Mouse (Mus musculus): ENCODE measurements around the gene Atp5e. TPM values are rescaled to one million over a fixed set of nuclear protein-coding genes. Genes with fewer than 3 reads are reported as not detected.
A peak's percentile ranks its signal among the peaks of the same experiment; 100 is the strongest.

The Atp5e gene
- polyA plus RNA-seq (2015; fragmentation: Nextera tagmentation; extraction: Ambion mirVana): 445 and 472 TPM in 2 replicates

DNA sequence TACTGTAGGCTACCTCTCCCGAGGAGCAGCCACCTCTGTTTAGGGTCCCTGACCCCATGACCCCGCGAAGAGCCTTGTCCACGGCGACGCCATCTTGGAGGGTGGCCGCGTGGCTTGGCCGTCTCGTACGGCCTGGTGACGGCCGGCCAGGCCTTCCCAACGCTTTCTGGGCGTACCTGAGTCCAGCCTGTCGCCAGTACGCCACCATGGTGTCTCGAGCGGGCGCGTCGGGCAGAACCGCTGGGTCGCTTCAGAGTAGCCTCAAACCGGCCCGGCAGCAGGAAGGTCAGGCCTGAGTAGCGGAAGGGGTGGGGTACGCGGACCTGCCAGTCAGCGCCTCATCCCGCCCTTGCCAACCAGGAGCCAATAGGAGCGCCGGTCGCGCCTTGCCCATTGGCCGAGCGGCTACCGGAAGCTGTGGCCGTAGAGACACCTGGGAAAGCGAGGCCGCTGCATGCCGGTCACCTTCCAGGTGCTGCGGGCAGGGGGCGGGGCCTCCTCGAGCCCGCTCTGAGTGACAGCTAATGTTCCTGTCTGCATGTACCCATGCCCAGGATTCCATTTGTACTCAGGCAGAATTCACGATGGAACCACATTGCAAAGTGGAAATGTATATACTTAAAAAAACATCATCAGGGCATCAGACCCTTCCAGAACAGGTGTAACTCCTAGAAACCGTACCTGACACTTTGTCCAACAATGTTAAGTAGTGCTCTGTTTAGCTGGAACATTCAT lies at the start of gene Atp5e:
Gene Atp5e (minus strand): TSS at position 317 of the 735 bp plus-strand sequence.
- Histone ChIP-seq H3K4me2 (peak within 1 kb of the TSS; percentile 94), H3K27ac (peak within 1 kb of the TSS; percentile 77), H3K36me3 (peaks cover 71% of the 10 kb centered on the region), H3K9ac (peak within 1 kb of the TSS; percentile 89), H3K4me1 (replicated peaks) (peaks cover 28% of the 10 kb centered on the region), H3K4me3 (replicated peaks) (peak within 1 kb of the TSS; percentile 88), H3K9me3 (replicated peaks) (no peaks in the 10 kb centered on the region), H3K27me3 (no peaks in the 10 kb centered on the region)
- DNase-seq (peak; percentile 92), ATAC-seq (ENCODE audit: low read depth) (peak; percentile 100)
- WGBS (ENCODE audit: insufficient replicate concordance): 2% methylated on average over 48 of the region's 48 CpGs

DNA sequence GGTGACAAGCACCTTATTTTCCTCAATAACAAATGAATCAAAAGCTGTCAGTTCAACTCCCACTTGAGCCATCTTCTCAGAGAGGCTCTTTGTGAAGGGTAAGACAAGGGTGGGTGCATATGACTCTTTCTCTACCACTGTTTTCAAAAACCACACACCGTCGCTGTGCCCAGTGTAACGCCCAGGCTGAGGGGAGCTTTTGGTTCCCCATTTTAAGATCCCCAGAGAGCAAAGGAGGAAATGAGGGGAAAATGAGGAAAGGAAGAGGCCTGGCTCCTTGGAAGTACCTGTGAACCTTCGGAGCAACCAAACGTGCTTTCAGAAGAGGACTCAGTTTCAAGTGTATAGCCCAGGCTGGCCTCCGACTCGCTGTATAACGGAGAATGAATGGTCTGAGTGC lies 45.9 kb upstream of the Atp5e start:
- ATAC-seq (ENCODE audit: low read depth): no peak
- H3K9ac ChIP-seq: no peak overlapping the region
- H3K4me3 ChIP-seq (replicated peaks): no peak overlapping the region
- H3K27me3 ChIP-seq: no peaks in the 10 kb centered on the region
- H3K4me1 ChIP-seq (replicated peaks): no peaks in the 10 kb centered on the region
- H3K9me3 ChIP-seq (replicated peaks): no peaks in the 10 kb centered on the region
- H3K4me2 ChIP-seq: no peak overlapping the region
- no peak for DNase-seq
- no peak overlapping the region for H3K27ac ChIP-seq
- 54% methylated on average over 8 of the region's 8 CpGs for WGBS (ENCODE audit: insufficient replicate concordance)
- H3K36me3 ChIP-seq: no peaks in the 10 kb centered on the region

DNA sequence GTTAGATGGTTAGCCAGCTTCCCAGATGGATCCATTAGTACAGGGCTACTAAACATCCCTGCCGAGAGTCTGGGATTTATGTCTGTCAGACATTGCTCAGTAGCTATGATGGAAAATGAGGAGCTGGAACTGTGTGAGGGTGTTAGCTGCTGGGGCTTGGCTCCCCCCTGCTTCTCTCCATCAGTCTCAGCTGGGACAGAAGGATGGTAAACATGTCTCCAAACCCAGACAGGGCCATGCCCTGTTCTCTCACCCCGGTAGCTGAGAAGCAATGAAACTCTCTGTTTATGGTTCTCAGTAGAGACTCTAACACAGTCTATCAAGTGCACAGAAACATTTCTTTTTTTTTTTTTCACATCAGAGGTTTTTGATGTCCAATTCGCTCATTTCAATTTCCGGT lies 44.1 kb upstream of the Atp5e start:
- 72% methylated on average over 4 of the region's 4 CpGs for WGBS (ENCODE audit: insufficient replicate concordance)
- DNase-seq: no peak

DNA sequence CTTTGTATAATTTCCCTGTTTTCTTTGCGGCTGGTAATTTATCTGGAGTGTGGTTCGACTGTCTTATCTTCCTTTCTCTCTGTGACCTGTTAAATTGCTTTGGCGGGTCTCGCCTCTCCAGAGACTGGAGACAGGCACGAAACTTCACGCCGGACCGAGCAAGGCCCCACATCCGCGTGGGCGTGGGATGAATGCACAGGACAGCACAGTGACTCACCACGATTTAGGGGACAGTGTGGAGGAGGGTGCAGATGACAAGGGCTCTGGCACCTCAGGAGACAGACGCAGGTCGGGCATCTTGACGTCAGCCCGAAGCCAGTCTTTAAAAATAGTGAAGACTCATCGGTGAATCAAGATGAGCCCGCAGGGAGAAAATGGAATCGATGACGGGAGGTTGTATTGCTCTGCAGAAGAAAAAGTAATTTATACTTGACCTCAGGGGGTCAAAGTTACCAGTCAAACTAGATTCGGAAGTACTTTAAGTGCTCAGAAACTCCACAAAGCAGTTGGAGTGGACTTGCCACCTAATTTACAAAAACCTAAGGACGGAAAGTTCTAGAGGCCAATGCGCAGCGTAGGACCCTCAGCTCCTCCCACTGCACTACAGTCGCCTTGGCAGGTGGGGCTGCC lies 39.0 kb upstream of the Atp5e start:
- Histone ChIP-seq H3K9ac (no peak overlapping the region), H3K27me3 (no peaks in the 10 kb centered on the region), H3K27ac (no peak overlapping the region), H3K9me3 (replicated peaks) (no peaks in the 10 kb centered on the region), H3K4me2 (no peak overlapping the region), H3K4me3 (replicated peaks) (no peak overlapping the region), H3K4me1 (replicated peaks) (no peaks in the 10 kb centered on the region), H3K36me3 (no peaks in the 10 kb centered on the region)
- WGBS (ENCODE audit: insufficient replicate concordance): 66% methylated on average over 25 of the region's 25 CpGs
- no peak for ATAC-seq (ENCODE audit: low read depth)
- no peak for DNase-seq

More for the DNA sequence above, 44.1 kb upstream of the Atp5e start:
- no peak overlapping the region for H3K4me3 ChIP-seq (replicated peaks)
- no peak for ATAC-seq (ENCODE audit: low read depth)
- no peak overlapping the region for H3K9ac ChIP-seq
- no peaks in the 10 kb centered on the region for H3K27me3 ChIP-seq
- H3K9me3 ChIP-seq (replicated peaks): no peaks in the 10 kb centered on the region
- no peak overlapping the region for H3K27ac ChIP-seq
- H3K4me1 ChIP-seq (replicated peaks): no peaks in the 10 kb centered on the region
- H3K4me2 ChIP-seq: no peak overlapping the region
- H3K36me3 ChIP-seq: no peaks in the 10 kb centered on the region

DNA sequence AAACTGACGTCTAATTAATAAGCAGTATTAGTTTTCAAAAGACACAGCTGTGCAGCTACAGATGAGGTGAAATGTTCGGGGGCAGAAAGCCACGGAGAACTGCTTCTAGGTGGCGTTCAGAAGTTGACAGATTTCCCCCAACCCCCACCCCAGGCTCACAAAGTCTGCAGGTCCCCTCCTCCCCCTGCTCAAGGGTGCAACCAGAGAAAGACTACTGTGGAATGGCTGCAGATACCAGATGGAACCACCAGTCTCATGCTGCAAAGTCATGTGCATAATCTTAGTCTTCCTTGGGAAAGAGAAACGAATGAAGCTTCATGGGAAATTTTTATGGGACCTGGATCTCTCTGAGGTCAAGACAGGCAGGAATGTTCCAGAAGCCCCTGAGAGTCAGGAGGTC lies 38.4 kb upstream of the Atp5e start:
- Histone ChIP-seq H3K4me1 (replicated peaks) (no peaks in the 10 kb centered on the region), H3K9me3 (replicated peaks) (no peaks in the 10 kb centered on the region), H3K9ac (no peak overlapping the region), H3K27ac (no peak overlapping the region), H3K27me3 (no peaks in the 10 kb centered on the region), H3K36me3 (no peaks in the 10 kb centered on the region), H3K4me2 (no peak overlapping the region), H3K4me3 (replicated peaks) (no peak overlapping the region)
- DNase-seq: no peak
- ATAC-seq (ENCODE audit: low read depth): no peak
- 45% methylated on average over 5 of the region's 5 CpGs for WGBS (ENCODE audit: insufficient replicate concordance)

DNA sequence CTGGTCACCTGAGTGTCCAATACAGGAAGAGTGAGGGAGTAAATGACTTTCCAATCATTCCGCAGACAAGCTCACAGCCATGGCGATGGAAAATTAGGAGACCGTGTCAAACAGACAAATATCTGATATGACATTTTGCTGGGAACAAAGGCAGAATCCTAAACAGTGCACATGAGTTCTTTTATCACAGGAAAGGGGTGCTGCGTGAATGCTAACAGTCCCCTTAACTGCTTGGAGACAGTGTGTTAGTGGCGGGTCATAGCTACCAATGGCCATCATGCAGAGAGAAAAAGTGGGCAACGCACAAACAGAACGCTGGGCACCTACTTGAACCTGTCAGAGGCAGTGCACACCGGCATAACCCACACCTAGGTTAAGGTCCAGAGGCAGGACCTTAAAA lies 37.6 kb upstream of the Atp5e start:
- Histone ChIP-seq H3K36me3 (no peaks in the 10 kb centered on the region), H3K4me1 (replicated peaks) (no peaks in the 10 kb centered on the region), H3K4me2 (no peak overlapping the region), H3K27ac (no peak overlapping the region), H3K27me3 (no peaks in the 10 kb centered on the region), H3K9me3 (replicated peaks) (no peaks in the 10 kb centered on the region), H3K4me3 (replicated peaks) (no peak overlapping the region), H3K9ac (no peak overlapping the region)
- ATAC-seq (ENCODE audit: low read depth): no peak
- no peak for DNase-seq
- 75% methylated on average over 8 of the region's 8 CpGs for WGBS (ENCODE audit: insufficient replicate concordance)

DNA sequence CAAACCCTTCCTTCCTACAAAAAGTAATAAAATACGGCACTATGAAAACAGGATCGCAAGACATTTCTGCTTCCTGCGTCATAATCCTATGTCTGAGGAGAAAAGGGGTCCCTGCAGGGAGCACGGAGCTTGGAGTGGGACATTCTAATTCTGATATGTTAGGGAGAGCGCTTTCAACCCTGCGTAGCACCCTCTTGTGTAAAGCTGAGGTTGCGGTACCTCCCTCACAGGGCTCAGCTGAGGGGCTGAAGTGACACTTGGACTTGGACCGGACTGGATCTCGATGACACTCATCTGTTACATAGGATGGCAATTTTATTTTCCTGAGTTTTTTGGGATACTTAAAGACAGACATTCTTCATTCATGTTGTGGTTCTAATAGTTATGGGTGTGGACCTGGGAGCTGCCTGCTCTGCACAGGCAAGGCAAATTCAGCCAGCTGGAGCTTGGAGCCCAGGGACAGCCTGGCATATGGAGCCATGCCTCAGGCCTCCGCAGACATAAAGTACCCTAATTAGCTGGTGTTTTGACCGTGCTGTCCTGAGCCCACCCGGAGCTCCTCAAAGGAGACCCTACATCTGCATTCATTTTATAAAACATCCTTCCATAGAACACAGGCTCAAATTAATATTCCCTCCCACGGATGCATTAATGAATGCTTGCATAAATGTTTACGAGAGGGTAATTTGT lies 37.1 kb upstream of the Atp5e start:
- Histone ChIP-seq H3K27ac (no peak overlapping the region), H3K4me3 (replicated peaks) (no peak overlapping the region), H3K4me1 (replicated peaks) (no peaks in the 10 kb centered on the region), H3K9ac (no peak overlapping the region), H3K9me3 (replicated peaks) (no peaks in the 10 kb centered on the region), H3K36me3 (no peaks in the 10 kb centered on the region), H3K4me2 (no peak overlapping the region), H3K27me3 (no peaks in the 10 kb centered on the region)
- WGBS (ENCODE audit: insufficient replicate concordance): 77% methylated on average over 14 of the region's 14 CpGs
- ATAC-seq (ENCODE audit: low read depth) (no peak), DNase-seq (no peak)

DNA sequence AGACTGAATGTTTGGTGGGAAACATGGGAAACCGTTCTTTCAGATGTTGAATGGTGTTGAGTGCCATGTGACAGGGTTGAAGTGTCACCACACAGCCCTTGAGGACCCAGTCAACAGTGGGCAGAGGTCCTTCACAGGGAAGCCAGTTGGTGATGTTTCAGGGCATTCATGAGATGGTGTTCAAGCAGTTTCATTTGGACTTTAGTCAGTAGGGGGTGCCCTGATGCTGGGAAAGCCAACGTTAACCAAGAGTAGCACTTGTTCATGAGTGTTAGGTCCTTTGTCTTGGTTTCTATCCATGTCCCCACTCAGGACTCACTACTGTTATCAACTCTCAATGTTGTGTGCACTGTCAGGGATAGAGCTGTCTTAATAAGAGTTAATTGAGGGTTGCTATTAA lies 29.0 kb upstream of the Atp5e start:
- Histone ChIP-seq H3K4me3 (replicated peaks) (no peak overlapping the region), H3K27ac (no peak overlapping the region), H3K36me3 (no peaks in the 10 kb centered on the region), H3K9me3 (replicated peaks) (no peaks in the 10 kb centered on the region), H3K4me1 (replicated peaks) (no peaks in the 10 kb centered on the region), H3K4me2 (no peak overlapping the region), H3K27me3 (no peaks in the 10 kb centered on the region), H3K9ac (no peak overlapping the region)
- ATAC-seq (ENCODE audit: low read depth) (no peak), DNase-seq (no peak)
- 49% methylated on average over 2 of the region's 2 CpGs for WGBS (ENCODE audit: insufficient replicate concordance)

DNA sequence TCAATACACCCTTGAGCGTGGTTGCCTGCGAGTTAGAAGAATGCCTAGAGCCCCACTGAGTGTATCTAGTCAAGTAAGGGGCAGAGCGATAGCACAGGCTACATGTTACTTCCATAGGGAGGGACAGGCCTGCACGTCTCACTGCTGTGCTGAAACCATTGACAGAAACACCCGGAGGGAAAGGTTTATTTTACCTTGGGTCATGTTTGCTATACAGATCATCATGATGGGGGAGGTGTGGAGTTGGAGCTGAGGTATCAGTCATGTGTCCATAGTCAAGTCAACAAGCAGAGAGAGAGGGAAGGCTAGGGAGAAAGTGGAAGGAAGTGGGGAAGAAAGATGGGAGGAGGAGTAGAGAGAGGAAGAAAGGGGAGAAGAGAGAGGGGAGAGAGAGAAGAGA lies 23.1 kb upstream of the Atp5e start:
- no peak for ATAC-seq (ENCODE audit: low read depth)
- Histone ChIP-seq H3K9ac (no peak overlapping the region), H3K27me3 (no peaks in the 10 kb centered on the region; the same call in 1 of the 2 replicates), H3K4me2 (no peak overlapping the region), H3K4me3 (replicated peaks) (no peak overlapping the region), H3K27ac (no peak overlapping the region), H3K36me3 (no peaks in the 10 kb centered on the region), H3K4me1 (replicated peaks) (no peaks in the 10 kb centered on the region), H3K9me3 (replicated peaks) (no peaks in the 10 kb centered on the region)
- WGBS (ENCODE audit: insufficient replicate concordance): 57% methylated on average over 5 of the region's 5 CpGs
- DNase-seq: no peak

DNA sequence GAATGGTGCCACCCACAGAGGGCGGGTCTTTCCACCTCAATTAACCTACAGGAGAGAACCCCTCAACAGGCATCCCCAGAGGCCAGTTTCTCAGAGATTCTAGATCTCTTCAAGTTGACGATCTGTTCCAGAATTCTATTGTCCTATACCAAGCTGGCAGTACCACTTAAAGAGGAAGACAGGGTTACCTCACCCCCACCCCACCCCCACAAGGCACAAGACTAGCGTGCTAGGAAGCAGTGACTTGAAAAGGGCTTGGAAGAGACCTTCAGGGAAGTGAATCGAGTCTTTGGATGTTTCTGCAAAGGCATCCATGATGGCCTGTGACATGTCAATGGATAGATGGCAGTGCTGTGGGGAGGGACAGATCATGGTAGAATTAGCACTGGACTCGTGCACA lies 14.8 kb upstream of the Atp5e start:
- H3K36me3 ChIP-seq: no peaks in the 10 kb centered on the region

DNA sequence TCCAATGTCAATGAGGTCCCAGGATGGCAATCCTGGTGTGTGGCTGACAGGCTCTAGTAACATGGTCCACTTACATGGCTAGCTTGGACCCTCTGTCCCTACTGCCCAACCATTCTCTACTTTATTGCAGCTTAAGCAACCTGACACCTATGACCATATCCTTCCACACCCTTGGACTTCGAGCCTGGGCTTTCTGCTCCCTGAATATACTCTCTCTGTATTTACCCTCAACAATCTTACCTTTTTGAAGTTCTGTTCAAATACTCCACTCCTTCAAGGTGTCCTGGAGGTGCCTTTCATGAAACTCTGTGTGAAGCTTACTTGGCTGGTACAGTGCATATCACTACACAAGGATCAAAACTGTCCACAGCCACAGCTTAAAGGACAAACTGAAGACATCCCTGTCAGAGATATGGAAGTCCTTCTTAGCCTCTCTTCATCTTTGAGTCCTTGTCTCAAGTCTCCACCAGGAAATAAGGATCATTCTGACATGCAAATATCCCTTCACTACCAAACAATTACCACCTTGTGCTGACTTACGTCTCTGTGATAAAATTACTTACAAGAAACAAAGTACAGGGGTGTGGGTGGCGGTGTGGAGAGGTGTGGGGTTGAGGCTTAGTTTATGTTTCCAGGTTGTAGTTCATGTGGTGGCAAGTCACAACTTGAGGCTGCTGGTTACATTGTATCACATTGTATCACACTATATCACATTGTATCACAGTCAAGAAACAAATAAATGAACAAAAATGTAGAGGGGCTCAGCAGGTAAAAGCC lies 13.8 kb upstream of the Atp5e start:
- no peaks in the 10 kb centered on the region for H3K36me3 ChIP-seq
- no peaks in the 10 kb centered on the region; the same call in 1 of the 2 replicates for H3K27me3 ChIP-seq
- H3K9me3 ChIP-seq (replicated peaks): no peaks in the 10 kb centered on the region
- DNase-seq (no peak), ATAC-seq (ENCODE audit: low read depth) (no peak)
- no peak overlapping the region for H3K27ac ChIP-seq
- H3K4me1 ChIP-seq (replicated peaks): peaks cover 11% of the 10 kb centered on the region
- WGBS (ENCODE audit: insufficient replicate concordance): 56% methylated on average over 3 of the region's 3 CpGs
- H3K4me2 ChIP-seq: no peak overlapping the region
- no peak overlapping the region for H3K9ac ChIP-seq
- H3K4me3 ChIP-seq (replicated peaks): no peak overlapping the region

More for the DNA sequence above, 14.8 kb upstream of the Atp5e start:
- Histone ChIP-seq H3K4me1 (replicated peaks) (peaks cover 4% of the 10 kb centered on the region), H3K9ac (no peak overlapping the region), H3K4me2 (no peak overlapping the region), H3K4me3 (replicated peaks) (no peak overlapping the region), H3K9me3 (replicated peaks) (no peaks in the 10 kb centered on the region), H3K27me3 (no peaks in the 10 kb centered on the region; the same call in 1 of the 2 replicates), H3K27ac (no peak overlapping the region)
- WGBS (ENCODE audit: insufficient replicate concordance): 55% methylated on average over 5 of the region's 5 CpGs
- no peak for DNase-seq
- ATAC-seq (ENCODE audit: low read depth): no peak

Data from liver, embryonic 13.5 days (tissue).